Mouse (Mus musculus) MEL (cell line): ENCODE data around the gene Nol6. TPM values are rescaled to one million over a fixed set of nuclear protein-coding genes. Genes with fewer than 3 reads are reported as not detected.
A peak's percentile ranks its signal among the peaks of the same experiment; 100 is the strongest.

Experiments used
- DNase-seq: peaks from one replicate; pipeline ENCODE4 v3.0.0; 2011; ENCODE audit warnings: low read depth, low spot score
- H3K27ac ChIP-seq: 2 replicates; pipeline ENCODE4 v1.5.1; 2012; ENCODE audit warnings: low read depth, mild to moderate bottlenecking, control low read depth, low read length, moderate library complexity; ENCODE audit not compliant: control insufficient read depth
- H3K27me3 ChIP-seq, 2 experiments: fragments of 150-350 bp in 1 of 2; sonication (generic) in 1 of 2; 2 replicates each; pipeline ENCODE4 v1.6.1; 2012; ENCODE audit warnings: low read length in 2 of 2, mild to moderate bottlenecking in 2 of 2, improper control_type of control experiment in 1 of 2, moderate library complexity in 1 of 2; ENCODE audit not compliant: insufficient read depth in 2 of 2, control insufficient read depth in 1 of 2
- H3K36me3 ChIP-seq, 2 experiments: 2 replicates each; pipeline ENCODE4 v1.6.1; 2012 to 2014; ENCODE audit warnings: low read length in 2 of 2, improper control_type of control experiment in 1 of 2, inconsistent platforms in 1 of 2, mild to moderate bottlenecking in 1 of 2; ENCODE audit not compliant: insufficient read depth in 2 of 2, control insufficient read depth in 1 of 2
- H3K4me1 ChIP-seq, 2 experiments: fragments of 150-350 bp in 1 of 2; sonication (generic) in 1 of 2; 2 replicates each; pipeline ENCODE4 v1.6.1; 2012; ENCODE audit warnings: low read length in 2 of 2, improper control_type of control experiment in 1 of 2, mild to moderate bottlenecking in 1 of 2; ENCODE audit not compliant: insufficient read depth in 2 of 2, control insufficient read depth in 1 of 2
- H3K4me3 ChIP-seq, 2 experiments: fragments of 150-350 bp in 1 of 2; sonication (generic) in 1 of 2; 2 replicates each; pipeline ENCODE4 v1.5.1; 2012; ENCODE audit warnings: low read depth in 2 of 2, low read length in 2 of 2, mild to moderate bottlenecking in 2 of 2, moderate library complexity in 2 of 2, control low read depth in 1 of 2, improper control_type of control experiment in 1 of 2; ENCODE audit not compliant: control insufficient read depth in 1 of 2, insufficient read depth in 1 of 2
- H3K79me2 ChIP-seq: 2 replicates; pipeline ENCODE4 v1.6.1; 2012; ENCODE audit warnings: mild to moderate bottlenecking, low read length, moderate library complexity; ENCODE audit not compliant: control insufficient read depth, poor library complexity, insufficient read depth
- H3K9ac ChIP-seq: 2 replicates; pipeline ENCODE4 v1.6.1; 2012; ENCODE audit warnings: low read depth, mild to moderate bottlenecking, control low read depth, low read length, moderate library complexity; ENCODE audit not compliant: control insufficient read depth, poor library complexity, severe bottlenecking
- H3K9me3 ChIP-seq: fragments of 150-350 bp; sonication (generic); replicated peaks from 2 replicates; pipeline ENCODE4 v1.6.1; 2012; ENCODE audit warnings: mild to moderate bottlenecking, low read length, improper control_type of control experiment, moderate library complexity; ENCODE audit not compliant: insufficient read depth
- BHLHE40 ChIP-seq: IDR thresholded peaks from 2 replicates; pipeline ENCODE4 v1.6.1; 2012; ENCODE audit warnings: low read depth, mild to moderate bottlenecking, inconsistent platforms, low read length, improper control_type of control experiment, borderline replicate concordance
- CHD2 ChIP-seq: IDR thresholded peaks from 2 replicates; pipeline ENCODE4 v1.6.1; 2011; ENCODE audit warnings: low read length, improper control_type of control experiment
- ELF1 ChIP-seq: IDR thresholded peaks from 2 replicates; pipeline ENCODE4 v1.6.1; 2014; ENCODE audit warnings: low read depth, mild to moderate bottlenecking, inconsistent platforms, low read length, improper control_type of control experiment, moderate library complexity
- EP300 ChIP-seq, 2 experiments: IDR thresholded peaks; 2 replicates each; pipeline ENCODE4 v1.6.1; 2011; ENCODE audit warnings: improper control_type of control experiment in 2 of 2, low read length in 2 of 2, low read depth in 1 of 2, mild to moderate bottlenecking in 1 of 2
- ETS1 ChIP-seq: IDR thresholded peaks from 2 replicates; pipeline ENCODE4 v1.6.1; 2012; ENCODE audit warnings: low read depth, mild to moderate bottlenecking, inconsistent platforms, low read length, improper control_type of control experiment, moderate library complexity
- GABPA ChIP-seq: IDR thresholded peaks from 2 replicates; pipeline ENCODE4 v1.6.1; 2012; ENCODE audit warnings: low read depth, mild to moderate bottlenecking, inconsistent platforms, low read length, improper control_type of control experiment, moderate library complexity
- GATA1 ChIP-seq: IDR thresholded peaks from 2 replicates; pipeline ENCODE4 v1.6.1; 2011; ENCODE audit warnings: low read depth, low read length, improper control_type of control experiment
- JUND ChIP-seq: IDR thresholded peaks from 2 replicates; pipeline ENCODE4 v1.6.1; 2011; ENCODE audit warnings: low read depth, mild to moderate bottlenecking, improper control_type of control experiment, low read length
- MAFK ChIP-seq: IDR thresholded peaks from 2 replicates; pipeline ENCODE4 v1.6.1; 2011; ENCODE audit warnings: low read depth, mild to moderate bottlenecking, low read length, improper control_type of control experiment, borderline replicate concordance
- MAX ChIP-seq: IDR thresholded peaks from 2 replicates; pipeline ENCODE4 v1.6.1; 2011; ENCODE audit warnings: low read length, improper control_type of control experiment
- MEF2A ChIP-seq: IDR thresholded peaks from 2 replicates; pipeline ENCODE4 v1.6.1; 2014; ENCODE audit warnings: low read depth, mild to moderate bottlenecking, inconsistent platforms, low read length, improper control_type of control experiment; ENCODE audit not compliant: poor library complexity, insufficient replicate concordance, severe bottlenecking; ENCODE audit errors: extremely low read depth
- MXI1 ChIP-seq: IDR thresholded peaks from 2 replicates; pipeline ENCODE4 v1.6.1; 2011; ENCODE audit warnings: mild to moderate bottlenecking, low read depth, low read length, improper control_type of control experiment
- MYB ChIP-seq: IDR thresholded peaks from 2 replicates; pipeline ENCODE4 v1.6.1; 2011; ENCODE audit warnings: mild to moderate bottlenecking, low read depth, low read length, improper control_type of control experiment
- MYC ChIP-seq: IDR thresholded peaks from 2 replicates; pipeline ENCODE4 v1.6.1; 2011; ENCODE audit warnings: low read depth, mild to moderate bottlenecking, low read length, improper control_type of control experiment, moderate library complexity
- NRF1 ChIP-seq: IDR thresholded peaks from 2 replicates; pipeline ENCODE4 v1.6.1; 2014; ENCODE audit warnings: low read depth, mild to moderate bottlenecking, inconsistent platforms, low read length, improper control_type of control experiment, moderate library complexity; ENCODE audit not compliant: poor library complexity, insufficient read depth, severe bottlenecking
- POLR2A ChIP-seq, 2 experiments: IDR thresholded peaks; 2 replicates each; pipeline ENCODE4 v1.6.1; 2011 to 2012; ENCODE audit warnings: low read length in 2 of 2, mild to moderate bottlenecking in 2 of 2, control low read depth in 1 of 2, improper control_type of control experiment in 1 of 2, low read depth in 1 of 2, moderate library complexity in 1 of 2; ENCODE audit not compliant: control insufficient read depth in 1 of 2, insufficient read depth in 1 of 2, poor library complexity in 1 of 2
- POLR2AphosphoS5 ChIP-seq: IDR thresholded peaks from 2 replicates; pipeline ENCODE4 v1.6.1; 2012; ENCODE audit warnings: low read depth, borderline replicate concordance, mild to moderate bottlenecking, inconsistent platforms, low read length, moderate library complexity, mixed read lengths
- RAD21 ChIP-seq: IDR thresholded peaks from 2 replicates; pipeline ENCODE4 v1.6.1; 2011; ENCODE audit warnings: mild to moderate bottlenecking, low read depth, low read length, improper control_type of control experiment
- SIN3A ChIP-seq: IDR thresholded peaks from 2 replicates; pipeline ENCODE4 v1.6.1; 2012; ENCODE audit warnings: low read length, improper control_type of control experiment, inconsistent platforms
- TAL1 ChIP-seq: IDR thresholded peaks from 2 replicates; pipeline ENCODE4 v1.6.1; 2012; ENCODE audit warnings: mild to moderate bottlenecking, inconsistent platforms, low read length, moderate library complexity, mixed read lengths
- TBP ChIP-seq: IDR thresholded peaks from 2 replicates; pipeline ENCODE4 v1.8.0; 2011; ENCODE audit warnings: low read depth, low read length, improper control_type of control experiment
- TCF12 ChIP-seq: IDR thresholded peaks from 2 replicates; pipeline ENCODE4 v1.6.1; 2014; ENCODE audit warnings: low read depth, mild to moderate bottlenecking, inconsistent platforms, low read length, improper control_type of control experiment, moderate library complexity
- USF1 ChIP-seq: IDR thresholded peaks from 2 replicates; pipeline ENCODE4 v1.6.1; 2014; ENCODE audit warnings: low read depth, mild to moderate bottlenecking, inconsistent platforms, low read length, improper control_type of control experiment, moderate library complexity
- ZKSCAN1 ChIP-seq: IDR thresholded peaks from 2 replicates; pipeline ENCODE4 v1.6.1; 2012; ENCODE audit warnings: low read depth, mild to moderate bottlenecking, inconsistent platforms, low read length, improper control_type of control experiment, moderate library complexity
- ZMIZ1 ChIP-seq: IDR thresholded peaks from 2 replicates; pipeline ENCODE4 v1.6.1; 2012; ENCODE audit warnings: low read depth, mild to moderate bottlenecking, inconsistent platforms, low read length, improper control_type of control experiment, moderate library complexity
- ZNF384 ChIP-seq: IDR thresholded peaks from 2 replicates; pipeline ENCODE4 v1.6.1; 2012; ENCODE audit warnings: low read depth, mild to moderate bottlenecking, inconsistent platforms, low read length, improper control_type of control experiment
- polyA plus RNA-seq, 2 experiments: library from polyadenylated mRNA; stranded (reverse) in 1 of 2; unstranded in 1 of 2; fragments of >175 nt in 1 of 2; fragments of >200 nt in 1 of 2; gene quantifications; 2 replicates each; pipeline versions ENCODE4 v1.2.1 to v1.2.4; 2012; ENCODE audit warnings: low replicate concordance in 2 of 2, low read depth in 1 of 2; ENCODE audit not compliant: insufficient read length in 2 of 2, insufficient read depth in 1 of 2, missing spikeins in 1 of 2
- total RNA-seq: library from RNA; depleted of rRNA; stranded (reverse); fragments of 300-350 nt; gene quantifications from 2 replicates; pipeline ENCODE4 v1.2.3, GENCODE M21; 2012

Gene Nol6
- total and polyA plus RNA-seq, 3 experiments: 36.6 to 71.2 TPM; not detected in 1

DNA sequence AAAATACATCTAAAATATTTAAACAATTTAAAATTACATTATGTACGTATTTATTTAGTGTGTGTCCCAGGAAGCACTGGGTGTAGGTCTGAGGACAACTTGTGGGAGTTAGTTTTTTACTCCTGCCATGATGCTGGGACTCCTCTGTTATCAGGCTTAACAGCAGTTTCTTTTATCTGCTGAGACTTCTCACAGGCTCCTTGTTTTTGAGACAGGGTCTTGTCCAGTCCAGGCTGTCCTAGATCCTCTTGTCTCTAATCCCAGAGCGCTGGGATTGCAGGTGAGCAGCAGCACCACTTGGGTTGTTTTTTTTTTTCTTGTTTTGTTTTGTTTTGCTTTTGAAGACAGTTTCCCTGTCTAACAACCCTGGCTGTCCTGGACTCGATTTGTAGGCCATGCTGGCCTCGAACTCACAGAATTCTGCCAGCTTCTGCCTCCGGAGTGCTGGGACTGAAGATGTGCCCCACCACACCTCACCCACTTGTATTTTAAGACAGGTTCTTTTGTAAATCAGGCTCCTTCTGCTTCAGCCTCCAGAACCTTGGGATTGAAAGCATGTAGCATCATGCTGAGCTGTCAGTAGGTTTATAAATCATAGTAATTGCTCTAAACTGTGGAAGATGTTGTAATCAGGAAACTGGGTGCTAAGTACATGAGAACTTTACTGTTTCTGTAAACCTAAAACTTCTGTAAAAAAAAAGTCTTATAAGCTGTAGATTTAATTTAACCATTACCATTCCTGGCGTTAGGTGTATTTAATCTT lies 9.5 kb upstream of the Nol6 start (continued):
- peak; percentile 70 to 73 for TF ChIP-seq EP300 (IDR thresholded peaks at IDR 0.05; ENCODE audit: low read depth in 1 of 2, low read length in 2 of 2)
- peak; percentile 83 for TF ChIP-seq TCF12
- TF ChIP-seq CHD2: no peak
- no peak; the same call in none of the 2 replicates for TF ChIP-seq SIN3A
- no peak for TF ChIP-seq GABPA
- TF ChIP-seq MEF2A: no peak
- no peak for TF ChIP-seq MYB
- TF ChIP-seq ZNF384: 0 out of 2 replicates have a peak, but pooled peaks have one; percentile 4
- no peak for TF ChIP-seq MAFK

DNA sequence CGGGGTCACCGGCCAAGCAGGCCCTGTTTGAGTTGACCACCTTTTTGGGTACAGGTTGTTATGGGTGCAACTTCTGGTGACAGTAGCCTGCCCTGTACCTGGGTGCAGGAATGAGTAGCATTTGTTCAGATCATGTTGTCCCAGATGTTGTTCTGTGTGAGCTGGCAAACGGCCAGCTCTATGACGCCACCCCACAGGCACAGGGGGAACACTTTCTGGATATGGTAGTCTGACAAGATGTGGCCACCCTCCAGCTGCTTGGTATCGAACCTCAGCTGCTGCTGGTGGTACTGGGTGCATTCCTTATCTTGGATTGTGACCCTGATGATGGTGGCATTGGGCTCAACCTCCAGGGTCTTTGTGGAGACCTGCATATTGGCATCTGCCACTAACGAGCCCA lies 8.2 kb upstream of the Nol6 start:
- Histone ChIP-seq H3K4me3 (no peak overlapping the region), H3K79me2 (peaks cover 17% of the 10 kb centered on the region), H3K9me3 (no peaks in the 10 kb centered on the region), H3K4me1 (peaks cover 22 to 28% of the 10 kb centered on the region in 2 experiments), H3K27me3 (no peaks in the 10 kb centered on the region), H3K36me3 (peaks cover 0 to 33% of the 10 kb centered on the region in 2 experiments; a peak in 2 of 4 replicates), H3K27ac (no peak overlapping the region), H3K9ac (no peak overlapping the region)
- TF ChIP-seq SIN3A (peak; percentile 33; the same call in 1 of the 2 replicates), GATA1 (0 out of 2 replicates have a peak, but pooled peaks have one; percentile 8), ETS1 (peak; percentile 88), USF1 (no peak), TCF12 (peak; percentile 45), EP300 (IDR thresholded peaks at IDR 0.05; ENCODE audit: low read depth in 1 of 2, low read length in 2 of 2) (peak in 1 of 2 experiments; percentile 19; a peak in 1 of 4 replicates), MYC (no peak), TAL1 (0 out of 2 replicates have a peak, but pooled peaks have one; percentile 27)
- DNase-seq: peak; percentile 58

DNA sequence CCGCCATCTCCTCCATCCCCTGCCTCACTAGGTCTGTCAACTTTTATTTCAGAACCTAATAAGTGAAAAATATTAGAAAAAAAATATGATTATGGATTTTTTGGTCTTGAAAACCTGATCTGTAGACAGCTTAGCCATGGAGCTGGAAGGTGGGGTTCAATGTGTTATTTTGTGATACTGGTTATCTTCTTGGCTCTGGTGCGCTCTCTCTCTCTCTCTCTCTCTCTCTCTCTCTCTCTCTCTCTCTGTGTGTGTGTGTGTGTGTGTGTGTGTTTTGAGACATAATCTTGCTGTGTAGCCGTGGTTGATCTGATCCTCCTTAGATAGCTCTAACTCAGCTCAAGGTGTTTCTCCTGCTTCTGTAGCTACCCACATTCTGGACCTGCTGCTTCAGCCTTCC lies 5.6 kb upstream of the Nol6 start:
- Histone ChIP-seq H3K9ac (peak overlapping the region; percentile 34; the same call in 1 of the 2 replicates), H3K4me3 (peak overlapping the region; percentile 19 to 26; a peak in 3 of 4 replicates), H3K36me3 (peaks cover 0 to 29% of the 10 kb centered on the region in 2 experiments; a peak in 2 of 4 replicates), H3K27me3 (no peaks in the 10 kb centered on the region), H3K79me2 (no peaks in the 10 kb centered on the region; the same call in 1 of the 2 replicates), H3K4me1 (peaks cover 20 to 28% of the 10 kb centered on the region in 2 experiments), H3K9me3 (no peaks in the 10 kb centered on the region), H3K27ac (peak overlapping the region; percentile 78)
- peak; percentile 77 for DNase-seq
- no peak for TF ChIP-seq RAD21
- TF ChIP-seq CHD2: no peak
- peak; percentile 63; the same call in 1 of the 2 replicates for TF ChIP-seq MXI1
- TF ChIP-seq ELF1: no peak
- TF ChIP-seq MYC: no peak
- no peak for TF ChIP-seq MYB
- TF ChIP-seq JUND: peak; percentile 98
- no peak for TF ChIP-seq USF1
- no peak for TF ChIP-seq TBP
- TF ChIP-seq POLR2AphosphoS5: no peak
- no peak for TF ChIP-seq ZKSCAN1
- peak; percentile 86 for TF ChIP-seq ETS1
- TF ChIP-seq BHLHE40: 0 out of 2 replicates have a peak, but pooled peaks have one; percentile 46
- peak; percentile 83 for TF ChIP-seq TAL1
- TF ChIP-seq MAX: no peak
- peak; percentile 85 for TF ChIP-seq SIN3A
- TF ChIP-seq ZMIZ1: no peak
- TF ChIP-seq NRF1: no peak
- no peak for TF ChIP-seq POLR2A (IDR thresholded peaks at IDR 0.05; ENCODE audit: control insufficient read depth in 1 of 2, insufficient read depth in 1 of 2, low read depth in 1 of 2, low read length in 2 of 2, poor library complexity in 1 of 2)
